Mouse (Mus musculus) MN1 (cell line): ENCODE measurements at regions not wholly inside any gene's neighbourhood (a gene's known extent, or its start where the extent isn't known, plus 50 kb on each side); places are given as distances from the start of the nearest gene placed in this dataset.

ENCODE experiments used
- DNase-seq: peaks from one replicate; pipeline ENCODE4 v3.0.0-alpha.2; 2016; ENCODE audit warnings: low spot score

DNA sequence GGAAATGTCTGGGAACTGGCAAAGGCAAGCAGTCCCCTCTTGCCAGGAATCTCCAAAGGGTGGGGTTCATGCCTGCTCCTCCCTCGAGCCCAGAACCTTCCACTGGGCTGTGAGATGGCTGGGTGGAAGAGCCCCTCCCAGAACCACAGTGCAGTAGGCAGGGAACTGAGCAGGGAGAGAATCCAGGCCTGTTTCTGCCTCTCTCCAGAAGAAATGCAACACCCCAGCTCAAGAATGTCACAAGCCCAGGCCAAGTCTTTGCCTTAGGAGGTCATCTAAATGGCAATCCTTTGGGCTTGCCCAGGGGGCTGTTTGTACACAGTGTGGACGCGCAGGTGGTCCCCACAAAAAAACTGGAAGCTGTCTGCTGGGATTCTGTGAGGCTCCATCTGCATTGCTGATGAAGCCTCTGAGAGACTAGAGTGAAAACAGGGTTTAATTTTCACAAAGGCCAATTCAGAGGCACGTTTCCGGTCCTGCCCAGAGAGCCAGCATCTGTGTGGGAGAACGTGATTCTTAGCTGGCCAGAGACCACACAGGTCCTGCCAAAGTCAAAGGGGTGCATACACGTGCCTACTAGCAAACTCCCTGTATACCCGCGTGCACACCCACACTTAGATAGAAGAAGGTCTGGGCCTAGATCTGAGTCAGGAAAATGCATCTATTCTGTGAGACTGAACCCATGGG lies 129.0 kb downstream of the Hmg20a start:
- no peak for DNase-seq

DNA sequence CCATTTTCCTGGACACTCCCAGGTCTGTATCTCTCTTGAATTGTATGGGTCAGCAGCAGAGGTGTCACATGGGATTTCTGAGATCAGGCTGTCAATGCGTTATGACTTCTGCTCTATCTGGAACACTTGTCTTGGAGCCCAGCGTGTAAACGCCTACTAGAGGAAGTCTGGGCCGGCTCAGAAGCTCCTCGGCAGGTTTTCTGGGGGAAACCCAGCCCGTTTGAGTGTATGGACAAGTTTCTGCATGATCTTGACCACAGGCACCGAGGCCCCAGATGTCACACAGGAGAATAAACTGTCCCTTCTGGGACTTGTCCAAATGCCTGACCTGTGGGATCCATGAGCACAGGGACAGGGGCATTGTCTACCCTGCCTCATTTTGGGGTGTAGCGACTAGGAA lies 131.4 kb downstream of the Hmg20a start:
- DNase-seq: no peak

DNA sequence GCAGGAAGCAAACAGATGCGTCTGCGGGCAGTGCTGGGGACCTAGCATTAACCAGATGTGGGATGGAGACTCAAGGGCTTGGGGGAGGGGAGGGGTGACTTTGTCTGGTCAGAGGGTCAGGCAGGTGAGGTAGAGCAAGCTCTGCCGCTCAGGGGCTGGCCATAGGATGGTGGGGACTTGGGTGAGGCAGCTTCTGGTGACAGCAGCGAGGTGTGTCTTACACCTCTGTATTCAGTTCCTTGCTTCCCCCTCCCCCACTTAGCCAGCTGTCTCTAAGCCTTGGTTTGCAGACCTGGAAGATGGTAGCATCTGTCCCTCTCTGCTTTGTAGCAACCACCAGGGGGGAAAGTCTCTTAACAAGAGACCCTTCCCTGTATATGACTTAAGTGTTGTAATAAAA lies 131.8 kb downstream of the Hmg20a start:
- DNase-seq: no peak

DNA sequence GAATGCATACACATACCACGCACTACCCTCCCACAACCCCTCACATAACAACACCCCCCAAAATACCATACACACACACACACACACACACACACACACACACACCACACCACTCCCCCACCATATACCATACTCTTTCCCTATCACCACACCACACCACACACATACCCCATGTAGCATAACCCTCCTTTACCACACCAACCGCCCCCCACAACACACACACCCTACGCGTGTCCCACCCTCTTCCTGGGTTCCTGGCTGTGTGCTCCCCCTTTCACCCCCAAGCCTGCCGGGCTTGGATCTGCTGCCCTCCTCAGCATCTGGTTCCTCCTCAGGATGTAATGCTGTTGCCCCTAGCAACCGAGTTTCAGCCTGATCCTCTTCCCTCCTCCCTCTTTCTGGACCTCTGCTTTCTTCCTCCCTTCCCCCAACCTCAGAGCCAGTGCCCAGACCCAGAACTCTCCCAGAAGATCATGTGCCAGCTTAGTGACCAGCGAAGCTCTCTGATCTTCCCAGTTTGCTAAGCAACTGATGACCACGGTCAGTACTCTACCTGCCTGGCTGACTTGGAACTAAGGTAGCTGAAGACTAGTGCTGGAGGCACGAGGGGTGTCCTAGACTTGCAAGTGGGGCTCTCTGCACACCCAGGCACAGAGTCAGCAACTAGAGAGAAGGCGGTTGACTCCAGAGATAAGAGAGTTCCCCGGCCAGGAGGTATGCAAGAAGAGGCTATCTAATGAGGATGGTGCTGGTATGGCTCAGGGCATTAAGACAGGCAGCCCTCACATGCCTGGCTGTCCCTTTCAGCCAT lies 133.2 kb downstream of the Hmg20a start:
- peak; percentile 70 for DNase-seq

DNA sequence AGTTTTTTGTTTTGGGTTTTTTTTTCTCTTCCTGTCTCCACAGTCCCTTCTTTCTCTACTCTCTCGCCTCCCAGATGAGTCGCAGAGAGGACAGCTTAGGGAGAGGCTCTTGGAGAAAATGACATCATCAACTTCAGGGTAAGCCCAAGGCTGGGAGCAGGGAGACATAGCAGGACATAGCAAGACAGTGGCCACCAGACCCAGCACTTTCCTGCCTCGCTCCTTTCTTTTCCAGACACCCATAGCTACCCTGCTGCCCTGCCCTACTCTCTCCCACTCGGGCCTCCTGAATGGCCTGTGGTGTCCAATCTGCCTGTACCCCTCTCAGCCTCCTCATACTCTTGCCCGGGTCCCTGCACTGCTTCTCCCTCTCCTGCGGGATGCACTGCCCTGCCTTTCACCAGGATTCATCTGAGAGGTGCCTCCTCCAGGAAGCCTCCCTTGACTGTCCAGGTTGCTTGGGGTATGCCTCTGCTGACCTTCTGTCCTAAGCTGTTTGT lies 133.8 kb downstream of the Hmg20a start:
- DNase-seq: peak; percentile 52

DNA sequence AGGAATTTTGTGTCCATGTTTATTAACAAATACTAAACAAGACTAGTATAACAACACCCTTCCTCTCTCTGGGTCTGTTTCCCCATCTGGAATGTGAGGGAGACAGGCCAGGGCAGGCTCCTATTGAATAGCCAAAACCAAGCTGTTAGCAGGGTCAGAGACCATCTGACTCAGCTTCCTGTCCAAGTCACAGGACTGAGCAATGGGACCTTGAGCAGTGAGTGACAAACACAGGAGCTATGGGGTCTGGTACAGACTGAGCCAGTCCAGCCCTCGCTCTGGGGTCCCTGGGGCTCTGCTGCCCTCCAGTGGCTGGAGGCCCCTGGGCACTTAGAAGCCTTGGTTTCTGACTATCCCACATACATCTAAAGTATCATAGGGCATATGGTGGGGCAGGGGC lies 134.4 kb downstream of the Hmg20a start:
- peak; percentile 86 for DNase-seq

DNA sequence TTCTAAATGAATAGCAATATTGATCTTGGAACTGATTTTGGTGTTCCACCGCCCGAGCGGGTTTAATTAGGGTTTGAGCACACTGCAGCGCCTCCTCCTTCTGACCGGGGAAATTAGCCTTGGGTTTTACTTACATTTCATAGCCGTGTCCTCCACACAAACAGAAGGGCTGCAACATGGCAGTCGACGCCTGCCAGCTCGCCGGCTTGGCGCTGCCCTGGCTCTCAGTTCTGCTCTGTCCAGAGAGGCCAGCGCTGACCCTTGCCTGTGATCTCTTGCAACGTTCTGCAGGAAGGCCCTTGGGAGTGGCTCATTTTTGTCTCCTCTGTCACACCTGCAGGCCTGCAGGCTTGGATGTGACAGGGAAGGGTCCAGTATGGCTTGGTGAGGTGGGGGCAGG lies 135.2 kb downstream of the Hmg20a start:
- DNase-seq: peak; percentile 63

DNA sequence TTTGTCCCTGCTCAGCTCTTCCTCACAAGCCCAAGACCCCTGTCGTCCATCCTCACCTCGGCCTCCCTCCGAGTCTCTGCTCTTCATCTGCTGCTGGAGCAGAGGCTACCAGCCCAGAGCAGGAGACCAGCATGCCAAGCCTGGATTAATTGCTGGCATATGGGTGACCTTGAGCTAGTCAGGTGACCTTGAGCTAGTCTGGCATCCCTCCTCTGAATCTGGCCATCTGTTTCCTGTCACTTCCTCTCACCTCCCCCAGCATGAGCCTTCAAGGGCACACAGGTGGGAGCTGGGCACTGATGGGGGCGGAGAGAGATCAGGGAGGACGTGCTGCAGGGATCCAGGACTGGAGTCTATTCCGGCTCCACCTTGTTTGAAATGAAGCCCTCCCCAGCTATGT lies 135.7 kb downstream of the Hmg20a start:
- peak; percentile 74 for DNase-seq

DNA sequence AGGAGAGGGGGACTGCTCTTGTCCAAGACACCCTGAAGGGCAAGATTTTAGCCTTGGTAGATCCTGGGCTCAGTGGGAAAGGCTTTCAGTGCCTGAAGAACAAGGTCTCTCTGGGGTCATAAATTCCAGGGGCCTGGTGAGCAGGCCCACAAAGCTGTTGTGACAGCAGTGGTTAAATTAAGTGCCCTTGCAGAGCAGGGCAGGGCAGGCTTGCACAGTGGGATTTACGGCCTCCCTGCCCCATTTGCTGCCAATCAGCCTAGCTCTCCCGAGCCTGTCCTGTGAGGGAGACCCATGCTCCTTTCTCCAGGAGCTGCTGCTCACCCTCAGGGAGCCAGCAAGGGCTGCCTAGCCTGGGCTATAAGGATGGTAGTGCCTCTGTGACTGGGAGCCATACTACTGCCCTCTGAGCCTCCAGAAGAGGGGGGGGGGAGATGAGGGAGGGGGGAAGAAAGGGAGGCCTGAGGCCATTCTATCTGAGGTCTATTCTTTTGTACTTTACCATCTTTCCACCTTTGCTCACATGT lies 141.3 kb downstream of the Hmg20a start:
- peak; percentile 42 for DNase-seq

DNA sequence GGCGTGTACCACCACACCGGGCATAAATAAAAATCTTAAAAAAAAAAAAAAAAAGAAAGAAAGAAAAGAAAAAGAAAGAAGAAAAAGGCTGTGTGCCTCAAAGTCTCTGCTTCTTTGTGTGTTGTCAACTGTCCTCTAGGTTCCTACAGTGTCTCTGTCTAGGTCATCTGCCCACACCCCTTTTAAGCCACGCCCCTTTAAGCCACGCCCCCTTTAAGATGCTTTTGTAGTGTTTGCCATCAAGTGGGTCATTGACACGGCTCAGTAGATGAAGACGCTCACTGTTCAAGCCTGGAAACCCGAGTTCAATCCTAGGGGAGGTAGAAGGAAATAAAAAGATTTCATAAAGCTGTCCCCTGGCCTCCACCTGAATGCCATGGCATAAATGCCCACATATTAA lies 144.0 kb downstream of the Hmg20a start:
- no peak for DNase-seq

DNA sequence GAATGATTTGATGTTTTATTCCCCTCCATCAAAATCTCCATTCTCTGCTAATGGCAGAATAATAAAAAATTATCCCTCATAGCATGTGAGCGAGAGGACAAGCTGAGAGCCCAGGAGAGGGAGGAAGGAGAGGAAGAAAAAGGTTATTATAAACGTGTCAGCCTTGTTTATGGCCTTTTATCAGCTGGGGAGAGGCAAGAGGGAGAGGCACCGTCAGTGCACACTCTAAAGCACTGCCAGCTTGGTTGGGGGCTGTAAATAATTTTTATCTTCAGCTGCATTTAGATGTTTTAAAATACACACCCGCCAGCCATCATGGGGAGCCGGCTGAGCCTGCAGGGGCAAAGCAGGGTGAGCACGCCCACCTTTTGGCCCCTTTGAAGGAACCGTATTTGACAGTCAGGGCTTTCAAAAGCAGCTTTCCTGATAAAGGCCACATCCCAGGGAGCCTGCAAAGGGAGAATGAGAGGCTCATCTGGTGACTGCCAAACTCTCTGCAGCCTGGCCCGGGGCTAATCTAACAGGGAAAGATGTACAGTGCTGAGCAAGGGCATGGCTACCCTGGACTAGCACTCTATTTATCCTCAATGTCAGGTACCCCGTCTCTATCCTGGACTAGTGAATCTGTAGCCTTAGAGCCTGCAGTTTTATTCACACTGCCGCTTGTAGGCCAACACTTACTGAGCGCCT lies 145.8 kb downstream of the Hmg20a start:
- DNase-seq: no peak
